Mouse (Mus musculus): Measurements from ENCODE around the gene Rbm42. TPM values are rescaled to one million over a fixed set of nuclear protein-coding genes. Genes with fewer than 3 reads are reported as not detected.

Rbm42 gene
- polyA plus RNA-seq, 2 experiments, result 68.1 to 107 TPM

GRCm38 (mm10) chr7:30633762-30634412 lies 16.2 kb downstream of the Rbm42 start:
- Histone ChIP-seq H3K36me3 (ENCODE audit: control insufficient read depth, insufficient read depth, low read length) (no peaks in the 10 kb centered on the region), H3K9ac (ENCODE audit: low read depth, low read length, severe bottlenecking) (no peak overlapping the region), H3K27ac (replicated peaks; ENCODE audit: low read depth, low read length) (no peak overlapping the region), H3K4me3 (replicated peaks; ENCODE audit: low read length) (0 out of 2 replicates have a peak overlapping the region, but pooled peaks have one; percentile 2), H3K4me1 (ENCODE audit: control insufficient read depth, insufficient read depth, low read length) (peaks cover 6% of the 10 kb centered on the region; the same call in 1 of the 2 replicates), H3K9me3 (ENCODE audit: control insufficient read depth, low read length) (no peaks in the 10 kb centered on the region), H3K27me3 (ENCODE audit: control insufficient read depth, insufficient read depth, low read length) (peaks cover 43% of the 10 kb centered on the region), H3K4me2 (replicated peaks; ENCODE audit: low read depth, low read length, severe bottlenecking) (0 out of 2 replicates have a peak overlapping the region, but pooled peaks have one; percentile 3)
- ATAC-seq (ENCODE audit: low FRiP score, low read depth) (no peak), DNase-seq (ENCODE audit: low spot score) (no peak)
- TF ChIP-seq POLR2A (IDR thresholded peaks at IDR 0.05; ENCODE audit: borderline replicate concordance, extremely low read depth, insufficient read depth, insufficient read length), result no peak
- WGBS, result 4% methylated on average over 27 of the region's 27 CpGs

- ATAC-seq (ENCODE audit: low FRiP score, low read depth), result no peak
- Histone ChIP-seq H3K27ac (replicated peaks; ENCODE audit: low read depth, low read length) (no peak overlapping the region), H3K9ac (ENCODE audit: low read depth, low read length, severe bottlenecking) (no peak overlapping the region), H3K4me2 (replicated peaks; ENCODE audit: low read depth, low read length, severe bottlenecking) (no peak overlapping the region), H3K9me3 (ENCODE audit: control insufficient read depth, low read length) (no peaks in the 10 kb centered on the region), H3K4me3 (replicated peaks; ENCODE audit: low read length) (no peak overlapping the region), H3K36me3 (ENCODE audit: control insufficient read depth, insufficient read depth, low read length) (peaks cover 4% of the 10 kb centered on the region), H3K4me1 (ENCODE audit: control insufficient read depth, insufficient read depth, low read length) (peaks cover 10% of the 10 kb centered on the region; the same call in 1 of the 2 replicates), H3K27me3 (ENCODE audit: control insufficient read depth, insufficient read depth, low read length) (peaks cover 17% of the 10 kb centered on the region)
- no peak for TF ChIP-seq POLR2A (IDR thresholded peaks at IDR 0.05; ENCODE audit: borderline replicate concordance, extremely low read depth, insufficient read depth, insufficient read length)
- no peak for DNase-seq (ENCODE audit: low spot score)
These were observed 21.1 kb downstream of the Rbm42 start for GRCm38 (mm10) chr7:30629013-30629412.

GRCm38 (mm10) chr7:30626647-30627046 lies 23.5 kb downstream of the Rbm42 start:
- Histone ChIP-seq H3K36me3 (ENCODE audit: control insufficient read depth, insufficient read depth, low read length) (peaks cover 24% of the 10 kb centered on the region), H3K4me3 (replicated peaks; ENCODE audit: low read length) (no peak overlapping the region), H3K9me3 (ENCODE audit: control insufficient read depth, low read length) (no peaks in the 10 kb centered on the region), H3K4me2 (replicated peaks; ENCODE audit: low read depth, low read length, severe bottlenecking) (no peak overlapping the region), H3K27me3 (ENCODE audit: control insufficient read depth, insufficient read depth, low read length) (no peaks in the 10 kb centered on the region), H3K27ac (replicated peaks; ENCODE audit: low read depth, low read length) (no peak overlapping the region), H3K4me1 (ENCODE audit: control insufficient read depth, insufficient read depth, low read length) (0 out of 2 replicates have a peak, but pooled peaks cover 5% of the 10 kb centered on the region), H3K9ac (ENCODE audit: low read depth, low read length, severe bottlenecking) (no peak overlapping the region)
- no peak for TF ChIP-seq POLR2A (IDR thresholded peaks at IDR 0.05; ENCODE audit: borderline replicate concordance, extremely low read depth, insufficient read depth, insufficient read length)
- ATAC-seq (ENCODE audit: low FRiP score, low read depth) (no peak), DNase-seq (ENCODE audit: low spot score) (no peak)
- WGBS, result 86% methylated on average over 5 of the region's 5 CpGs

GRCm38 (mm10) chr7:30625530-30626384 lies 24.4 kb downstream of the Rbm42 start, which contains the start of gene Cox6b1:
TSS of gene Cox6b1 (minus strand) at chr7:30626151.
- WGBS, result 3% methylated on average over 44 of the region's 44 CpGs
- H3K9ac ChIP-seq (ENCODE audit: low read depth, low read length, severe bottlenecking), result peak within 1 kb of the TSS; percentile 79
- peak within 1 kb of the TSS; percentile 77 for H3K4me2 ChIP-seq (replicated peaks; ENCODE audit: low read depth, low read length, severe bottlenecking)
- ATAC-seq (ENCODE audit: low FRiP score, low read depth) (peak; percentile 96), DNase-seq (ENCODE audit: low spot score) (peak; percentile 92)
- H3K4me3 ChIP-seq (replicated peaks; ENCODE audit: low read length), result peak within 1 kb of the TSS; percentile 80
- H3K36me3 ChIP-seq (ENCODE audit: control insufficient read depth, insufficient read depth, low read length), result peaks cover 29% of the 10 kb centered on the region
- 0 out of 2 replicates have a peak, but pooled peaks cover 5% of the 10 kb centered on the region for H3K4me1 ChIP-seq (ENCODE audit: control insufficient read depth, insufficient read depth, low read length)
- H3K27me3 ChIP-seq (ENCODE audit: control insufficient read depth, insufficient read depth, low read length), result no peaks in the 10 kb centered on the region
- H3K27ac ChIP-seq (replicated peaks; ENCODE audit: low read depth, low read length), result no peak within 1 kb of the TSS
- no peaks in the 10 kb centered on the region for H3K9me3 ChIP-seq (ENCODE audit: control insufficient read depth, low read length)
- TF ChIP-seq POLR2A (IDR thresholded peaks at IDR 0.05; ENCODE audit: borderline replicate concordance, extremely low read depth, insufficient read depth, insufficient read length), result no peak

DNA sequence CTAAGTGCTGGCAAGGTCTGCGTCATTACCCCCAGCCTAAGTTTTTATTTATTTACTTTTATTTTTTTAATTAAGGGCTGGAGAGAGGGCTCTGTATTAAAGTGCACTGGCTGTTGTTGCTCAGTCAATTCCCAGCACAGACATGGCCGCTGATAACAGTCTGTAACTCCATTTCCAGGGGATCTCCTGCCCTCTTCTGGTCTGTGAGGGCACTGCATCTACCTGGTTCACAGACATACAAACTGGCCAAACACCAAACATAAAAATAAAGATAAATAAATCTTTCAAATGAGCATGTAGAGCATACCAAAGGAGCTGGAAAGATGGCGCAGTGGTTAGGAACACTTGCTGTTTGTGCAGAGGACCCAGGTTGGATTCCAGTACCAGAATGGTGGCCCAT lies 30.9 kb downstream of the Rbm42 start:
- Histone ChIP-seq H3K4me1 (ENCODE audit: control insufficient read depth, insufficient read depth, low read length) (no peaks in the 10 kb centered on the region), H3K4me3 (replicated peaks; ENCODE audit: low read length) (no peak overlapping the region), H3K27me3 (ENCODE audit: control insufficient read depth, insufficient read depth, low read length) (no peaks in the 10 kb centered on the region), H3K9ac (ENCODE audit: low read depth, low read length, severe bottlenecking) (no peak overlapping the region), H3K9me3 (ENCODE audit: control insufficient read depth, low read length) (no peaks in the 10 kb centered on the region), H3K4me2 (replicated peaks; ENCODE audit: low read depth, low read length, severe bottlenecking) (no peak overlapping the region), H3K36me3 (ENCODE audit: control insufficient read depth, insufficient read depth, low read length) (peaks cover 67% of the 10 kb centered on the region), H3K27ac (replicated peaks; ENCODE audit: low read depth, low read length) (no peak overlapping the region)
- DNase-seq (ENCODE audit: low spot score), result no peak
- no peak for ATAC-seq (ENCODE audit: low FRiP score, low read depth)
- TF ChIP-seq POLR2A (IDR thresholded peaks at IDR 0.05; ENCODE audit: borderline replicate concordance, extremely low read depth, insufficient read depth, insufficient read length), result no peak
- 81% methylated on average over 3 of the region's 3 CpGs for WGBS
